Mouse (Mus musculus) retina, postnatal 7 days (tissue): Measurements from ENCODE around the gene Rccd1.
A peak's percentile ranks its signal among the peaks of the same experiment; 100 is the strongest.
"Not testable (repeated sequence)": the region's sequence is repeated elsewhere in the genome, so short reads cannot be mapped to it uniquely, and the experiment has no call there.

Experiments used
- DNase-seq: peaks from one replicate; pipeline ENCODE4 v3.0.0-alpha.2; 2012; ENCODE audit warnings: low read depth, low spot score

The Rccd1 gene

GRCm38 (mm10) chr7:80346173-80346572, 21.9 kb upstream of the Rccd1 start:
- DNase-seq = no peak

DNA sequence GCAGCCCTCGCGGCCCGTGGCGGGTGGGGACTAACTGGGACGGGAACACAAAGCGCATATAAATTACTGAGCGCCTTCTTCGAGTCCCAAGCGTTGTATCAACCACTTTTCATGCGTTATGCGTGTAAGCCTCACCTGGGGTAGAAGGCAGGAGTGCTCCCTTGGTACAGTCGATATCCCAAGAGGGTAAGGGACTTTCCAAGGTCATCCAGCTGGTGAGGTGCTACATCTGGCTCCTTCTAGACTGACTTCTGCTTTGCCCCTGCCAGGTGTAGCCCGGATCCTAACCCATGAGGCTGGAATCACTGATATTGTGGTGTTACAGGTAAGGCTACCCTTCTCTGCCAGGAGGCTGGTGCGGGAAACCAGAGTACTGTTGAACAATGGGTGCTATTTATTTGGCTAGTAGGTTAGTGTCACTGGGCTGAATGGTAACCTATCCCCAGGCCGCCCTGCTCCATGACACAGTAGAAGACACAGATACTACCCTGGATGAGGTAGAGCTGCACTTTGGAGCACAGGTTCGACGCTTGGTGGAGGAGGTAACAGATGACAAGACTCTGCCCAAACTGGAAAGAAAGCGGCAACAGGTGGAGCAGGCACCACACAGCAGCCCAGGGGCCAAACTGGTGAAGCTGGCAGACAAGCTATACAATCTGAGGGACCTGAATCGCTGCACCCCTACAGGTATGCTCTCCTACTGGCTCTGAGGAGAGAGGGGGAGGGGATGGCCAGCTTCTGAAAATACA, 19.2 kb upstream of the Rccd1 start:
- no peak for DNase-seq

DNA sequence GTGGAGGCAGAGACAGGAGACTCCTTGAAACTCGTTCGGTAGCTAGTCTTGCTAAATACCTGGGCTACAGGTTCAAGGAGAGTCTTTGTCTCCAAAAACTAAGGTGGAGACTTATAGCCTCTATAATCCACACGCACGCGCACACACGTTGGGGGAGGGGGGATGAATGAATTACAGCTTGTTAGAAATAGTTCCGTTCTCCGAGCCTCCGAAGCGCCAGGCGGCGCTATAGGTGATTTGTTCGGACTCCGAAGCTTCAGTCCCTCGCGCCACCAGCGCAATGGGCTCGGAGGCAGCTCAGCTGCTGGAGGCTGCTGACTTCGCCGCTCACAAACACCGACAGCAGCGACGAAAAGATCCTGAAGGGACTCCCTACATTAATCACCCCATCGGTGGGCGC, 18.6 kb upstream of the Rccd1 start, which contains the start of gene Hddc3:
Hddc3 (plus strand) TSS at position 247 of the 400 bp plus-strand sequence.
- DNase-seq = peak; percentile 93

DNA sequence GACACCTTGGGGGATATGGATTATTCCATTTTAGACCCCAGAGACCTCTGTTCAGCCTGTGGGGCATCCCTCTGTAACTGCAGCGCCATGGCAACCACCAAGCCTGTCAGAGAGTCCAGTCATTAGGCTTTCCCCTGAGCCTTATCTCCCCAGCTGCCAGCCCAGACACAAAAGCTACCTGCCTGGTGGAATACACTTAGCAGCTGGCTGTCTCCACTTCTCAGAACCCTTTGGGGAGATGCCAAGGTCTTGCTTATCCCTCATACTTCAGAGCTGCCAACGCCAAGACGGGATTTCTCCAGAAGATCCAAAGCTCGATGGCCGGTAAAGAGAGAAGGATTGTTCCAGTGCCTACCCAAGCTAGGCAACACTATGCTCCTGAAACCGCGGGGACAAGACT, 17.5 kb upstream of the Rccd1 start:
- no peak for DNase-seq

DNA sequence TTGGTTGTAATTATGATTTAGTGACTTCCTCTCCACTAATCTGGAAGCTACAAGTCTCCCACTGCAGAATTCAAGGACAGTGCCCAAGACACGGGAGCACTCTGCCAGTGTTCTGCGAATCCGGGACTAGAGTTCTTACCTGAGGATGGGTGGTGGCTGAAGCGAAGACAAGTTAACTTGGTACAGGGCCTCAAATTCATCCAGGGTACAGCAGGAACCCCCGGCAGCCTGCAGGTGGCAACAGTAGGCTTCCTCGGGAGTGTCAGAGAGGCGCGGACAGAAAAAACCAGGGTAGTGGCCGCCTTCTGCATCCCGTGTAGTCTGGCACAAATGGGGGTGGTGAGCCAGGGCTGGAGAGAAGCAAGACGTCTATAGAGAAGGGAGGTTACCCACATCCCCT, 16.5 kb upstream of the Rccd1 start, which contains the start of gene Unc45a:
Unc45a (minus strand) TSS at position 213 of the 400 bp plus-strand sequence.
- DNase-seq = no peak

DNA sequence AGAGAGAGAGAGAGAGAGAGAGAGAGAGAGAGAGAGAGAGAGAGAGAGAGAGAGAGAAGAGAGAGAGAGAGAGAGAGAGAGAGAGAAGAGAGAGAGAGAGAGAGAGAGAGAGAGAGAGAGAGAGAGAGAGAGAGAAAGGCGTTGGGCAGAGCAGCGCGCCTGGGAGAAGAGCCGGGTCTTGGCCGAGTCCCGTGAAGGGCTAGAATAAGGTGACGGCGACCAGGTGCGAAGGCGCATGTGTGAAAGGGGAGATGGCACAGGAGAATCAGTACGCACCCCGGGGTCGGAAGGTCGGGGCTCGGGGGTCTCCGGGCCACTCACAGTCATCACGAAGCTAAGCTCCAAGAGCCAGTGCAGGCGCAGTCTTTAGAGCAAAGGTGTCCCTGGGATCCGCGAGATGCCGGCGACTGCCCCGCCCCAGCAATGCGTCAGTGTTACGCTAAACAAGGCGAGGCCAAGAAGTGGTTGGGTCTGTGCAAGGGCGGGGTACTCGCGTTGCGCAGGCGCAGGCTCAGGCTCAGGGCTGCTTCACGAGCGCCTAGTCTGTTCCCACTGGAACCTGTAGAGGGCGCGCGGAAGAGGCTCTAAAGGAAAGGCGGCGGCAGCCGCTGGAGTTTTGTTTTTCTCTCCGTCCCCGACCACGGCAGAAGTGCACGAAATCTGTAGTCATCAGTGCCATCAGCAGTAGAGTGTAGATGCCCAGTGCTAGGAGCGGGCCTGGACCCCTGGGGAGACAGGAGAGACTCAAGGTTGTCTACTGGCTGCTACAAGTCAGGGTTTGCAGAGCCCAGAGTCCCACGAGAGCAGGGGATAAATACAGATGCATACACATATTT, 15.8 kb upstream of the Rccd1 start:
- peak; percentile 97 for DNase-seq

DNA sequence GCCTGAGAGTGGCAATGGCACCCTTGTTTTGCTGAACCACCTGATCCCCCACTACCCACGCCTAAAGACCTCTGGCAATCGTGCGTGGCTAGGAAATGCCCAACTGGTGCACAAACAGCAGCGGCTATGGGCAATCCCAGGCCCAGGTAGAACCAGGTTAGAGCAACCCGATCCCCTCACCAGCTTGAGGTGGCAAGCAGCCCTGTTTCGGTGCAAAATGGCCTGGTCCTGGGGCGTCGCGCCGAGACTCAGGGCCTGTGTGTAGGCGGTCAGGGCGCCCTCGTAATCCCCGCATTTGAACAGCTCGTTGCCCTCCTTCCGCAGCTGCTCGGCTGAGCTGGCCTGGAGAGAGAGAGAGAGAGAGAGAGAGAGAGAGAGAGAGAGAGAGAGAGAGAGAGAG, 15.1 kb upstream of the Rccd1 start:
- no peak for DNase-seq

DNA sequence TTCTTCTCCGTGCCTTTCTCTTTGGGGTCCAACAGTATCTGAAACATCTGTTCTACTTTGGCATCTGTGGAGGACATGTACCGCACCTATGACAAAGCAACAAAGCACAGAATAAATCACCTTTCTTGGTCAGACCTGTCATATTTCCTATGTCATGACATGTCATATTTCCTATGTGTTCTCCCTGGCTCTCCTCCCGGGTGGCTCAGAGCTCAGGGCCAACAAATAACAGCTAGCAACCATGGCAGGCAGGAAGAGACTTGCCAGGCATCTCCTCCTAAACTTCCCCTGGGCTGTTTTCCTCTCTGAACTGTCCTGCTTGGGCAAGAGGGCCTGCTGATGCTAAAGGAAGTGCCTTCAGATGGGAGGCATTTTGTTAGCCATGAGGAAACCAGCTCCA, 12.7 kb upstream of the Rccd1 start:
- no peak for DNase-seq

- no peak for DNase-seq
These were observed 10.6 kb upstream of the Rccd1 start for GRCm38 (mm10) chr7:80334848-80335247.

DNA sequence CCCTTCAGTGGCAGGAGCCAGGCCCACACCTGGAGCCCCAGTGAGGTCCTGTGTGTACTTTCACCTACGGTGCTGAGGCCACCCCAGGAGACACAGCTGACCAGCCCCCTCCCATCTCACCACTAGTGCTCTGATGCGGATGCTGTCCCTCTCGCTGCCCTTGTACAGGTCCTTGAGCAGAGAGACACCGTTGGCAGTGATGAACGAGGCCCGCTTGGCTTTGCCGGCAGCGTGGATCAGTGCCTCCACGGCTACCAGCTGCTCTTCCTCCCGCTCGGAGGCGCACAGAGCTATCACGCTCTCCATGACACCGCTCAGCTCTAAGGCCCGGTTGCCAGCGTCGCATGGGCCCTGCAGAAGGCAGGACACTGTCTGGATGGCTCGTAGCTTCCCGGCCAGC, 7.2 kb upstream of the Rccd1 start:
- no peak for DNase-seq

GRCm38 (mm10) chr7:80330278-80330677, 6.0 kb upstream of the Rccd1 start:
- no peak for DNase-seq

- no peak for DNase-seq
These were observed 1.8 kb upstream of the Rccd1 start for GRCm38 (mm10) chr7:80326076-80326475.

GRCm38 (mm10) chr7:80325292-80325868, 1.1 kb upstream of the Rccd1 start:
- DNase-seq = no peak

DNA sequence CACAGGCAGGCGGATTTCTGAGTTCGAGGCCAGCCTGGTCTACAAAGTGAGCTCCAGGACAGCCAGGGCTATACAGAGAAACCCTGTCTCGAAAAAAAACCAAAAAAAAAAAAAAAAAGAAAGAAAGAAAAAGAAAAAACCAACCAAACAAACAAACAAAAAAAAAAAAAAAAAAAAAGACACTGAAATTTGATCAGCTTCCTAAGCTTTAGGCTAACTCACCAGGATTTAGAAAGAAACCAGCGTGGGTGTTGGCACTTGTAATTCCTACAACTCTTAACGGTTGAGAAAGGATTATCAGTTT, 514 bp upstream of the Rccd1 start:
- DNase-seq = not testable (repeated sequence)

GRCm38 (mm10) chr7:80323336-80323735, 918 bp downstream of the Rccd1 start:
- DNase-seq = no peak

DNA sequence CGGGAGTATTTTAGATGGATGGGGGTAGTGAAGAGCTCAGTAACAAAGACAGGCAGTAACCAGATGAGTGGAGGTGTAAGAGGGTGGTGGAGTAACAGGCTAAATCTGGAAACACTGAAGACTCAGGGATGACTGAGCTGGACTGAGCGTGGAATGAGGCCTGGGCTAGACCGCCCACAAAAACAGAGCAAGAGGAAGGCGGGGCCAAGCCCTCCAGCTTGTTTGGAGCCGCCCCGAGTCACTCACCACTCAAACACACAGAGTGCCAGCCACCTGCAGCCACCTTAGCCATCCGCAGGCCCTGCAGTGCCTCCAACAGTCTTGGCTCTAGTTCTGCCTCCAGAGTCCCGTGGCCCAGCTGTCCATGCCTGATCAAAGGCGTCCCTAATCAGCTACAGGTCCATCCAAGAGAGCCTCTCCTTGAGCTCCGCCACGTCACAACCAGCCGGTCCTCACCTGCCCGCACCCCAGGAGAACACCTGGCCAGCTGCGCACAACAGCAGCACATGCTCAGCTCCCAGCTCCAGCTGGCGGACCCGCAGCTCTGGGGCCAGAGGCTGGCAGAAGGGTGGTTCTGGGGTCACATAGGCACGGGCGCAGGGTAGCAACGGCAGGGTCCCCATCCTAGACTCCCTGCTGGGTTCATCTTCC, 4.3 kb downstream of the Rccd1 start:
- DNase-seq = no peak

- DNase-seq = no peak
These were observed 5.6 kb downstream of the Rccd1 start for GRCm38 (mm10) chr7:80318670-80319069.

DNA sequence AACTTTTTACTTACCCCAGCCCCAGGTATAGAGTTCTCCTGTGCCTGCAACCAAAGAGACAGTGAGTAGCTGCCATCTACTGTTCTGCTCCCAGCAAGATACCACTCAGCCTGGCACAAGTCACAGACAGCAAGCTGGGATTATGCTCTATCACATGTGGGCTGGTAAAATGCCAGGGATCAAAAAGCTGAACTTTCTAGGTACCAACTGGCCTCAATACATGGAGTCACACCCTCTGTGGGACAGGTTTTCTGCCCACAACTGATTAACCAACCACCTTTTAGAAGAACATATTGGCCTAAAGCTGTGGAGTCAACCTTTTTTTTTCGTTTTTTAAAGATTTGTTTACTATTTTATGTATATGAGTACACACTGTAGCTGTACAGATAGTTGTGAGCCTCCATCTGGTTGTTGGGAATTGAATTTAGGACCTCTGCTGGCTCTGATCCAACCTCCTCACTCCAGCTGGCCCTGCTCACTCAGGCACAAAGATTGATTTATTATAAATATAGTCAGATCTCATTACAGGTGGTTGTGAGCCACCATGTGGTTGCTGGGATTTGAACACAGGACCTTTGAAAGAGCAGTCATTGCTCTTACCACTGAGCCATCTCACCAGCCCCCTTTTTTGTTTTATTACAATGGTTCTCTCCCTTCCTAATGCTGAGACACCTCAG, 6.7 kb downstream of the Rccd1 start:
- no peak for DNase-seq

DNA sequence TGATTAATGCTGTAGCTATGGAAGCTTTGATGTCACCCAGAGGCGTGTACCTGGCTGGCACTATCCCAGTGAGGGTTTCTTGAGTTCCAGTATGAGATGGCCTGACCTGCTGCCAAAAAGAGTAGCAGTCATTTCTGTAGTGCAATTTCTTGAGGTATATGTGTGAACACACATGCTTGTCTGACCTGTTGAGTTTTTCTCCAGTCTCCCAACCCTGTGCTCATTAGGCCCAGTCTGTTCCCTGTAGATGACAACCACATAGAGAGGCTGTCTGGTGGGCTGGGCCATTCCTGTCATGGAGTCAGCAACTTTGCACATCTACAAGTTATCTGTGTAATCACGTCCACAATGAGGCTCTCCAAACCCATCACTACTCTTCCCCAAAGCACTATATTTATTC, 8.5 kb downstream of the Rccd1 start:
- no peak for DNase-seq

DNA sequence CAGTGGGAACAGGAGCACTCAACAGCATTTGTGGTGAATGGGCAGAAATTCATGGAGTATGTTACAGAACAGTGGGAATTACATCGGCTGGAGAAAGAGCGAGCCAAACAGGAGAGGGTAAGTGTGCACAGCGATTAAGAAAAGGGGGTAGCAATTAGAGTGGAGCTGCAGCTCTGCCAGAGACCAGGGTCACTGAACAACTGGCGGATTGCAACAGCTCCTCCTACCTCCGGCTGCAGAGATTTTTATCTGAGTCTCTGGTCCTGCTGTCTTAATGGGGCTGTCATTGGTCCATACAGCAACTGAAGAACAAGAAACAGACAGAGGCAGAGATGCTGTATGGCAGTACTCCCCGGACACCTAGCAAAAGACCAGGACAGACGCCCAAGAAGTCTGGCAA, 13.5 kb downstream of the Rccd1 start:
- no peak for DNase-seq

DNA sequence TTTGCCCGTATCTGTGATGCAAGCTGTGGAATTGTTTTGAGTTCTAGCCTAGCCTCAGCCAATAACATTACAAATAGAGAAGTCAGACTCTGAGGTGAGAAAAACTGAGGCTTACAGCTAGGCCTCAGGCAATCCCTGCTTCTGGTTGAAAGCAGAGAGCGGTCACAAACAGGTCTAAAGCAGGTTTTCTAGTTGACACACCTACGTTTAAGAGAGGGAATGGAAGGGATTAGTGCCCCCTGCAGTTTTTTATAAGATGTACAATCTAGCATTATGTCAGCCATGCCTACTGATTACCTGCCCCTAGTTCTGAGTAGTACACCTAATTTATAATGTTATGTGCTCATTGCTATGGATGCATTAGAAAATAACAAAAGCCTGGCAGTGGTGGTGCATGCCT, 16.5 kb downstream of the Rccd1 start:
- no peak for DNase-seq

DNA sequence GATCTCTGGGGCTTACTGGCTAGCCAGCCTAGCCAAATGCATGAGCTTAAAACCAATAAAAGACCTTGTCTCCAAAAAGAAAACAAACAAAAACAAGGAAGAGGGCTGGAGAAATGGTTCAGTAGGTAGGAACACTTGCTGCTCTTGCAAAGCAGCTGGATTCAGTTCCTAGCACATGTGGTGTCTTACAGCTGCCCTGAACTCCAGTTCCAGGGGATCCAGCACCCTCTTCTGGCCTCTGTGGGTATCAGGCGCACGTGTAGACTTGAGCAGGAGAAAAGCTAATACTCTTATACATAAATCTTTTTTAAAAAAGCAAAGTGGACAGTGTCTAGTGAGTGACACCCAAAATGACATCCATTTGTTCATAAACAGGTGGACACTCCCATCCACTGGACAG, 22.7 kb downstream of the Rccd1 start:
- no peak for DNase-seq
